Mouse (Mus musculus) thymus, adult 2 months (tissue): ENCODE data around the gene Dnase1l1. TPM values are rescaled to one million over a fixed set of nuclear protein-coding genes. Genes with fewer than 3 reads are reported as not detected.

Experiments
- DNase-seq: peaks from one replicate; pipeline ENCODE4 v3.0.0; 2021
- H3K27ac ChIP-seq: fragments of 200-500 bp; 2 replicates; pipeline ENCODE4 v1.5.1; 2012; ENCODE audit warnings: low read length, control low read depth; ENCODE audit not compliant: control insufficient read depth, insufficient read depth
- H3K27me3 ChIP-seq: fragments of 200-500 bp; 2 replicates; pipeline ENCODE4 v1.6.1; 2012; ENCODE audit warnings: mild to moderate bottlenecking, low read length, moderate library complexity, mixed read lengths; ENCODE audit not compliant: control insufficient read depth, insufficient read depth
- H3K36me3 ChIP-seq: fragments of 200-500 bp; 2 replicates; pipeline ENCODE4 v1.6.1; 2012; ENCODE audit warnings: mild to moderate bottlenecking, low read length, moderate library complexity; ENCODE audit not compliant: control insufficient read depth, insufficient read depth
- H3K4me1 ChIP-seq: fragments of 200-500 bp; replicated peaks from 2 replicates; pipeline ENCODE4 v1.6.1; 2012; ENCODE audit warnings: low read length; ENCODE audit not compliant: control insufficient read depth, insufficient read depth
- H3K4me3 ChIP-seq: fragments of 200-500 bp; 2 replicates; pipeline ENCODE4 v1.5.1; 2012; ENCODE audit warnings: mild to moderate bottlenecking, low read length, control low read depth, moderate library complexity; ENCODE audit not compliant: control insufficient read depth, insufficient read depth
- CTCF ChIP-seq: fragments of 200-500 bp; IDR thresholded peaks from 2 replicates; pipeline ENCODE4 v1.5.1; 2012; ENCODE audit warnings: mild to moderate bottlenecking, control low read depth, low read length, moderate library complexity, borderline replicate concordance; ENCODE audit not compliant: control insufficient read depth, poor library complexity, insufficient read depth; ENCODE audit errors: extremely low read depth
- POLR2A ChIP-seq: fragments of 200-500 bp; IDR thresholded peaks from 2 replicates; pipeline ENCODE4 v1.6.1; 2012; ENCODE audit warnings: mild to moderate bottlenecking, low read length, control low read depth, moderate library complexity; ENCODE audit not compliant: control insufficient read depth, poor library complexity, insufficient read depth; ENCODE audit errors: extremely low read depth
- WGBS: fragments of 180-500 bp; shearing (Covaris S2); methylation state at CpG from one replicate; pipeline ENCODE4 v1.1.7; 2018; 5-methylcytosine and 5-hydroxymethylcytosine counted together
- polyA plus RNA-seq: library from polyadenylated mRNA; depleted of rRNA; stranded (reverse); fragments of >200 nt; gene quantifications from 2 replicates; pipeline ENCODE4 v1.2.3, GENCODE M21; 2012

Dnase1l1 gene
- polyA plus RNA-seq, 1 experiment, result 15.0 TPM

DNA sequence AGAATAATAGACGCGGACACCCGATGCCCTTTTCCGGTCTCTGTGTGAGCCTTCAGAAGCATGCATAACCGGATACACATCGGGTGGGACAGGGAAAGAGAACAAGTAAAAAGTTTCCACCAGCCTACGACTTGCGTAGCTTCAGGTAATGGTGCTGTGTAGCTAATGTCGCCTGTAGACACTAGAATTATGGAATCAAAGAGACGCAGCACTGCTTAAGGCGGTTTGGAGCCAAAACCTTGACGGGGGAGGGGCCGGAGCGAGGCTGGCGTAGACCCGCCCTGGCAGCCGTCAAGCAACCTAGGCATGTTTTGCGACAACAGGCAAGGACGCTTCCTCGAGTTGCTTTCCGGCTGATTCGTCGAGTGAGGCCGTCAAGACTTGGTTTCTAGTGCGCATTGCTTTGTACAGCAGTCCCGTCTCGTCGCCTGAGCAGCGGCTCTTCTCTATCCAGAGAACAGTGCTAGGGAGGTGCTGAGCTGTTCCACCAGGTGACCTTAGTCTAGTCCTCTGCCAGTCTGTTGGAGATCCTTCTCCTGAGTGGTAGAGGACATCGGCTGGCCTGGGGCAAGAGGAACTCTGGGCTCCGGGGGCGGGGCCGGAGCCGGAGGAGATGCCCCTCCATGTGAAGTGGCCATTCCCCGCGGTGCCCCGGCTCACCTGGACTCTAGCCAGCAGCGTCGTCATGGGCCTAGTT, 406 bp upstream of the Dnase1l1 start:
- TF ChIP-seq POLR2A, result peak; percentile 69; the same call in 1 of the 2 replicates
- TF ChIP-seq CTCF, result no peak

GRCm38 (mm10) chrX:74281041-74281731, 951 bp downstream of the Dnase1l1 start:
- TF ChIP-seq POLR2A, result no peak
- TF ChIP-seq CTCF, result no peak
- whole genome bisulfite sequencing, result 0% methylated on average over 14 of the region's 14 CpGs

More for the DNA sequence above, 406 bp upstream of the Dnase1l1 start:
- Histone ChIP-seq H3K4me1 (peaks cover 10% of the 10 kb centered on the region), H3K27ac (peak overlapping the region; percentile 93), H3K36me3 (no peaks in the 10 kb centered on the region), H3K4me3 (peak overlapping the region; percentile 97), H3K27me3 (no peaks in the 10 kb centered on the region)
- 0% methylated on average over 39 of the region's 39 CpGs for WGBS
- peak; percentile 86 for DNase-seq

DNA sequence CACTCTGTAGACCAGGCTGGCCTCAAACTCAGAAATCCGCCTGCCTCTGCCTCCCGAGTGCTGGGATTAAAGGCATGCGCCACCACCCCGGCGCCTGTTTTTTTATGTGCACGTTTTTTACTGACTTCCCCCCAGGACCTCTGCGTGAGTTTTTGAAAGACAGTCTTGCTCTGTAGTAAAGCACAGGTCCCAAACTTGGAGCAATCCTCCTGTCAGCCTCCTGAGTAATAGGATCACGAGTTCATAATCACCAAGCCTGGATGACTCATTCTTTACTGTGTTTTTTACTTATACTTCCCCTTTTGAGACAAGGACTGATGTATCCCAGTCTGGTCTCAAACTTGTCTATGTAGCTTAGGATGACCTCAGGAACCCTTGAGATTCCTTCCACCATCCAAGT, 4.2 kb downstream of the Dnase1l1 start:
- Histone ChIP-seq H3K36me3 (no peaks in the 10 kb centered on the region; the same call in 1 of the 2 replicates), H3K4me3 (no peak overlapping the region)
- WGBS, result 71% methylated on average over 8 of the region's 8 CpGs

More at GRCm38 (mm10) chrX:74281041-74281731, 951 bp downstream of the Dnase1l1 start:
- Histone ChIP-seq H3K27me3 (no peaks in the 10 kb centered on the region), H3K4me1 (peaks cover 10% of the 10 kb centered on the region), H3K27ac (peak overlapping the region; percentile 93), H3K36me3 (no peaks in the 10 kb centered on the region), H3K4me3 (peak overlapping the region; percentile 97)
- DNase-seq, result no peak

GRCm38 (mm10) chrX:74273422-74274322, 8.5 kb downstream of the Dnase1l1 start:
- no peak overlapping the region for H3K4me3 ChIP-seq
- H3K36me3 ChIP-seq, result peaks cover 4% of the 10 kb centered on the region
- peak overlapping the region; percentile 38 for H3K27ac ChIP-seq
- peaks cover 3% of the 10 kb centered on the region; the same call in 1 of the 2 replicates for H3K4me1 ChIP-seq
- no peak for DNase-seq
- no peak for TF ChIP-seq POLR2A
- TF ChIP-seq CTCF, result no peak
- WGBS, result 37% methylated on average over 10 of the region's 10 CpGs
- H3K27me3 ChIP-seq, result no peaks in the 10 kb centered on the region

More for the DNA sequence above, 4.2 kb downstream of the Dnase1l1 start:
- TF ChIP-seq CTCF (no peak), POLR2A (no peak)
- no peak overlapping the region for H3K27ac ChIP-seq
- peaks cover 5% of the 10 kb centered on the region for H3K4me1 ChIP-seq
- no peaks in the 10 kb centered on the region for H3K27me3 ChIP-seq
- DNase-seq, result no peak

GRCm38 (mm10) chrX:74270902-74271551, 11.1 kb downstream of the Dnase1l1 start:
- Histone ChIP-seq H3K36me3 (peaks cover 4% of the 10 kb centered on the region), H3K4me3 (peak overlapping the region; percentile 80), H3K4me1 (peaks cover 3% of the 10 kb centered on the region; the same call in 1 of the 2 replicates), H3K27ac (peak overlapping the region; percentile 50; the same call in 1 of the 2 replicates), H3K27me3 (no peaks in the 10 kb centered on the region)
- no peak for TF ChIP-seq POLR2A
- no peak for TF ChIP-seq CTCF
- WGBS, result 2% methylated on average over 27 of the region's 27 CpGs
- peak; percentile 4 for DNase-seq
